Mouse (Mus musculus) ovary, postnatal 10 days (tissue): ENCODE results near the gene Igfbpl1.
A peak's percentile ranks its signal among the peaks of the same experiment; 100 is the strongest.

ENCODE experiments used
- DNase-seq: peaks from one replicate; pipeline ENCODE4 v3.0.0; 2022; ENCODE audit warnings: low spot score

Igfbpl1 gene

GRCm38 (mm10) chr4:45826275-45827040, at the start of gene Igfbpl1:
Gene Igfbpl1 (minus strand): TSS chr4:45826923.
- DNase-seq = no peak

- no peak for DNase-seq
These were observed 45.4 kb upstream of the Igfbpl1 start for GRCm38 (mm10) chr4:45872147-45872546.

- DNase-seq = no peak
These were observed 42.5 kb upstream of the Igfbpl1 start for GRCm38 (mm10) chr4:45869021-45869815.

- no peak for DNase-seq
These were observed 40.7 kb upstream of the Igfbpl1 start for GRCm38 (mm10) chr4:45867416-45867815.

GRCm38 (mm10) chr4:45861160-45861559, 34.4 kb upstream of the Igfbpl1 start:
- DNase-seq = no peak

- peak; percentile 49 for DNase-seq
These were observed 29.2 kb upstream of the Igfbpl1 start for GRCm38 (mm10) chr4:45855803-45856424.

- DNase-seq = no peak
These were observed 26.9 kb upstream of the Igfbpl1 start for GRCm38 (mm10) chr4:45853496-45854246.

- no peak for DNase-seq
These were observed 24.9 kb upstream of the Igfbpl1 start for GRCm38 (mm10) chr4:45851640-45852051.

- no peak for DNase-seq
These were observed 22.7 kb upstream of the Igfbpl1 start for GRCm38 (mm10) chr4:45849419-45849818.

GRCm38 (mm10) chr4:45848825-45849156, 22.1 kb upstream of the Igfbpl1 start:
- DNase-seq = no peak

GRCm38 (mm10) chr4:45848109-45848824, 21.5 kb upstream of the Igfbpl1 start, which contains the start of gene Stra6l:
Gene Stra6l (plus strand): TSS chr4:45848664.
- no peak for DNase-seq

GRCm38 (mm10) chr4:45846263-45846662, 19.5 kb upstream of the Igfbpl1 start:
- DNase-seq = no peak

GRCm38 (mm10) chr4:45844355-45844754, 17.6 kb upstream of the Igfbpl1 start:
- DNase-seq = no peak

- DNase-seq = no peak
These were observed 6.7 kb upstream of the Igfbpl1 start for GRCm38 (mm10) chr4:45833461-45833860.

GRCm38 (mm10) chr4:45831996-45832395, 5.3 kb upstream of the Igfbpl1 start:
- no peak for DNase-seq

- DNase-seq = no peak
These were observed 3.4 kb upstream of the Igfbpl1 start for GRCm38 (mm10) chr4:45829907-45830759.

GRCm38 (mm10) chr4:45824761-45825556, 1.8 kb downstream of the Igfbpl1 start:
- no peak for DNase-seq

- DNase-seq = no peak
These were observed 2.5 kb downstream of the Igfbpl1 start for GRCm38 (mm10) chr4:45824049-45824760.
